Mouse (Mus musculus) limb, embryonic 15.5 days (tissue): ENCODE measurements around the gene 2010111I01Rik. TPM values are rescaled to one million over a fixed set of nuclear protein-coding genes. Genes with fewer than 3 reads are reported as not detected.
A peak's percentile ranks its signal among the peaks of the same experiment; 100 is the strongest.

Source experiments
- ATAC-seq: fragments of 200-750 bp; cut with Nextera tagmentation; 2 replicates; pipeline ENCODE4 v1.8.0; 2017; ENCODE audit warnings: low read depth, moderate TSS enrichment; ENCODE audit not compliant: insufficient number of reproducible peaks, low FRiP score, low TSS enrichment
- H3K27ac ChIP-seq: fragments of 300-500 bp; sonication (generic); 2 replicates; pipeline ENCODE4 v1.5.1; 2015; ENCODE audit warnings: moderate library complexity, mild to moderate bottlenecking, inconsistent platforms
- H3K27me3 ChIP-seq: fragments of 300-500 bp; sonication (generic); 2 replicates; pipeline ENCODE4 v1.6.1; 2015; ENCODE audit warnings: inconsistent platforms
- H3K36me3 ChIP-seq: fragments of 300-500 bp; sonication (generic); 2 replicates; pipeline ENCODE4 v1.6.1; 2015; ENCODE audit warnings: inconsistent platforms
- H3K4me1 ChIP-seq: fragments of 300-500 bp; sonication (generic); 2 replicates; pipeline ENCODE4 v1.6.1; 2015; ENCODE audit warnings: inconsistent platforms
- H3K4me2 ChIP-seq: fragments of 300-500 bp; sonication (generic); 2 replicates; pipeline ENCODE4 v1.6.1; 2015; ENCODE audit warnings: mild to moderate bottlenecking, inconsistent platforms
- H3K4me3 ChIP-seq: fragments of 300-500 bp; sonication (generic); 2 replicates; pipeline ENCODE4 v1.5.1; 2015; ENCODE audit warnings: mild to moderate bottlenecking, inconsistent platforms
- H3K9ac ChIP-seq: fragments of 300-500 bp; sonication (generic); 2 replicates; pipeline ENCODE4 v1.6.1; 2015; ENCODE audit warnings: inconsistent platforms
- H3K9me3 ChIP-seq: fragments of 300-500 bp; sonication (generic); 2 replicates; pipeline ENCODE4 v1.6.1; 2016; ENCODE audit warnings: inconsistent platforms
- WGBS: fragments of 180-500 bp; shearing (Covaris S2); methylation state at CpG from one replicate; pipeline ENCODE4 v1.1.7; 2015; 5-methylcytosine and 5-hydroxymethylcytosine counted together
- polyA plus RNA-seq: library from polyadenylated mRNA; unstranded; fragments of >200 nt; fragmentation: Nextera tagmentation; extraction: Ambion mirVana; gene quantifications from 2 replicates; pipeline ENCODE4 v1.2.1, GENCODE M21; 2015

The 2010111I01Rik gene
- polyA plus RNA-seq, 1 experiment from 2014 or later = 240 TPM

DNA sequence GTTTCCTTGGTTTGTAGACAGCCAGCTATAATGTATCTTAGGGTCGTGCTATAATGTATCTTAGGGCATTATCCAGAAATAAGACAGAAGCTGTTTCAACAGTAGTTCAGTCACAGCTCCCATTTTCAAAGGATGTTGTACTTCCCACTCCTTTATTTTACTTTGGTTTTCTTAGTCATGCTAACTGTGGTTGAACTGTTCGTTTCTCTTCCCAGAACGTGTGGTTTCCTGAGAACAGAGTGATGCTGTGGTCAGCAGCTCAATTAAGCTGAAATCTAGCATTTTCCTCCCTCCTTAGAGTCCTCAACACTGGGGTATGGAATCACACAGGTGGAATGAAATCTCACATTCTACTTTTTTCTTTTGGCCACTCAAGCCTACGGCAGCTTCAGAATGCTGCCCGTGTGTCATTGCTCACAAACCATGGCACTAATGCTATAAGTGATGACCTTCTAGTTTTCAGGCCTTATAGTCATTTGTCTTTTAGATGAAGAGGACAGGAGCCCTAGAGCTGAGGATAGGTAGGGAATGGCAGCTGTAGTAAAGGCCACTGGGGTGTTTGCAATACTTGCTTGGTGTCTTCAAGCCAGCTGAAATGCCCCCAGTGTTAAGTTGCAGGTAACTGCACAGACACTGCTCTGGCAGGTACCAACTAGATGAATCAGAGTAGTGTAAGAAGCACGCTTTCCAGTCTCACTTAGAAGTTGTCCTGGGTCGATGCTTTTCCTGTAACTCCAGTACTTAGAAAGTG is 289.4 kb downstream of the 2010111I01Rik start:
- Histone ChIP-seq H3K4me2 (no peak overlapping the region), H3K27ac (peak overlapping the region; percentile 57), H3K4me3 (no peak overlapping the region), H3K4me1 (peaks cover 85% of the 10 kb centered on the region), H3K9me3 (no peaks in the 10 kb centered on the region), H3K36me3 (peaks cover 27% of the 10 kb centered on the region), H3K9ac (no peak overlapping the region), H3K27me3 (no peaks in the 10 kb centered on the region)
- WGBS = 75% methylated on average over 7 of the region's 7 CpGs
- ATAC-seq = no peak

DNA sequence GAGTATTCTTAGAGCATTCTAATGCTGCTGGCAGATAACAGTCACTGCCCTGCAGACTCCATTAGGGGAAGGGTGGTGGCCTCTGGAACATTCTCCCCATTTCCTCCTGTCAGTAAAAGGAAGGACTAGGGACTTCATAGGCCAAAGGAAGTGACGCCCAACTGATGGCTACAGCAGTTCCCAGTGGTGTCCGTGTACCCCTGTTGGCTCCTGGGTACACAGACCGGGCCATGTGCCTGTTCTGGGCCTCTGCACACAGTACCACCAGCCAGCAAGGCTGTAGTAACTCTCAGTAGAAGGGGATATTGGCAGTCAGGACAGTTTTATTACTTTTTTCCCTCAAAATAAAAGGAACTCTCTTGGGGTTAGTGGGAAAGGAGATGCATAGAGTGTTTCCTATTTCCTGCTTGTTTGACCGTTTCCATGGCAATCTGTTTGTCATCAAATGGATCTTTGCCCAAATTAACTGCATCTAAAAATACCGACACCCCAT is 290.9 kb downstream of the 2010111I01Rik start:
- peak overlapping the region; percentile 57 for H3K27ac ChIP-seq
- H3K9ac ChIP-seq = no peak overlapping the region
- H3K4me1 ChIP-seq = peaks cover 82% of the 10 kb centered on the region
- H3K9me3 ChIP-seq = no peaks in the 10 kb centered on the region
- no peak overlapping the region for H3K4me3 ChIP-seq
- no peak for ATAC-seq
- no peaks in the 10 kb centered on the region for H3K27me3 ChIP-seq
- 55% methylated on average over 5 of the region's 5 CpGs for WGBS
- peaks cover 27% of the 10 kb centered on the region for H3K36me3 ChIP-seq
- no peak overlapping the region for H3K4me2 ChIP-seq

DNA sequence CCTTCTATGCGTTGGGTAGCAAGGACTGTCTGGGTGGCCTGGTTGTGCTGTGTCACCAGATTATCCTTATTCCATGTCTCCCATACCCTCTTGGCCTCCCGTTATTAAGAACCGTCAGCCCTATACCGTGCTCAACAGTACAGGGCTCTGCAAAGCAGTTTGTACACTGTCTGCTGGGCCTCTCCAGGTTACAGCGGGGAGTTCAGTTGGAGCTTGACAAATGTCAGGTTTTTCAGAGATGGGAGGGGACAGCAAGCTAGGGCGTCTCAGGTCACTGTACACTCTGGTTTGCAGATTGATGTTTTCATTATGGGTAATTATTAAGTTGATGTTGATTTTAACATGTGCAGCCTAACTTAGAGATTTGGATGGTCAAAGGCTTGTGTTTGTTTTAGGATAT is 291.5 kb downstream of the 2010111I01Rik start:
- 71% methylated on average over 6 of the region's 6 CpGs for WGBS
- no peaks in the 10 kb centered on the region for H3K9me3 ChIP-seq
- peak overlapping the region; percentile 57; the same call in 1 of the 2 replicates for H3K27ac ChIP-seq
- H3K4me1 ChIP-seq = peaks cover 82% of the 10 kb centered on the region
- no peak overlapping the region for H3K4me3 ChIP-seq
- ATAC-seq = no peak
- no peak overlapping the region for H3K9ac ChIP-seq
- no peak overlapping the region for H3K4me2 ChIP-seq
- peaks cover 27% of the 10 kb centered on the region for H3K36me3 ChIP-seq
- H3K27me3 ChIP-seq = no peaks in the 10 kb centered on the region

DNA sequence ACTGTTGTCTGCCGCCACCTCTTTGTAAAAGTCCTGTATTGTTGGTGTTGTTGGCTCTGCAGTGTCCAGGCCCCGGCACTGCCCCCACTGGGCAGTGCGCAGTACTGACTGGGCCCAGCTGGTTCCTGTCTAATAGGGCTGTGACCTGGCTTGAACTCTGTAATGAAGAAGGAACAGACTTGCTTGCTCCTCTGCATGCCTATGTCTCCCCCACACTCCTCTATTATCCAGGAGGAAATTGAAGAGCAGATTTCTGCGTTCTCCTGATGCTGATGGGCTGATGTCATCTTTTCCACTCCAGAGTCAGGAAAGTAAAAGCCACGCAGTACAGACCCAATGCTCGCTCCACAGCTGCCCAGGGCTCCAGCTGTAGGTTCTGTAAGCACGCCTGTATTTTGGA is 292.1 kb downstream of the 2010111I01Rik start:
- Histone ChIP-seq H3K9ac (no peak overlapping the region), H3K4me2 (no peak overlapping the region), H3K27me3 (no peaks in the 10 kb centered on the region), H3K27ac (peak overlapping the region; percentile 28; the same call in 1 of the 2 replicates), H3K9me3 (no peaks in the 10 kb centered on the region), H3K4me3 (no peak overlapping the region), H3K36me3 (peaks cover 30% of the 10 kb centered on the region), H3K4me1 (peaks cover 82% of the 10 kb centered on the region)
- peak; percentile 36; the same call in 1 of the 2 replicates for ATAC-seq
- WGBS = 50% methylated on average over 7 of the region's 7 CpGs

DNA sequence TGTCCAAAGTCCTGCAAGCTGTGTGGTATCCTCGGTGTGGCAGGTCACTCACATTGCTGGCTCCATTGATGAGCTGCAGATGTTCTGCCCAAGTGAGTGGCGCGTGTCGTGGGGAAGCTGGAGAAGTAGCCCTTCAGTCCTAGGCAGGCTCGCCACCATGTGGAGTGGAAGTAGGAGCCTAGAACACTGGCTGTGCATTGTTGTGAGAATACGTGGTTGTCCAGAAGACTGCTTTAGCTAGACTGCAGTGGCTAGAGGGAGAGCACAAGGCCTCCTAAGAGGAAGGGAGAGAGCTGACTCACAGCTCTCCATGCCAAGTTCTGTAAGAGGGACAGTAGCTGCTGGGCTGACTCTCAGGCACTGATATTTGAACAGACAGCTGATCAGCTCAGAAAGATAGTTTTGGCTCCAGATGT is 293.5 kb downstream of the 2010111I01Rik start:
- H3K9ac ChIP-seq = no peak overlapping the region; the same call in 1 of the 2 replicates
- 0 out of 2 replicates have a peak, but pooled peaks have one; percentile 21 for ATAC-seq
- H3K9me3 ChIP-seq = no peaks in the 10 kb centered on the region
- no peaks in the 10 kb centered on the region for H3K27me3 ChIP-seq
- peaks cover 39% of the 10 kb centered on the region for H3K36me3 ChIP-seq
- H3K4me1 ChIP-seq = peaks cover 76% of the 10 kb centered on the region
- no peak overlapping the region for H3K4me3 ChIP-seq
- WGBS = 37% methylated on average over 6 of the region's 6 CpGs
- H3K4me2 ChIP-seq = no peak overlapping the region
- H3K27ac ChIP-seq = peak overlapping the region; percentile 71

DNA sequence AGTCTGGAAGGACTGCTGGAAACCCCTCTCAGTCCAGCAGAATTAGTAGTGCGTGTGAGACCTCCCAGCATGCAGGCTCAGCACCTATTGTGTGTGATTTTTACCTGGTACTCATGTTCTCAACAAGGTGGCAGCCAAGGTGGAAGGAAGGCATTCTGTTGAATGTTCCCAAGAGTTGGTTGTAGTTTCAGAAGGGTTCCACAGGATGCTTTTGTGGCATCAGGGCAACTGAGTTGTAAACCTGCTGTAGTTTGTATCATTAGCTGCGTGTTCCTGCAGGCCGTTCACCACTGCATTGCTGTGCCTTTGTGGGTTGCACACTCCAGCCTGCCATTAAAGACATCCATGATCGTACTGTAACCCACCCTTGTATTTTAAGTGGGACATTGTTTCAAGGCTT is 294.0 kb downstream of the 2010111I01Rik start:
- H3K9ac ChIP-seq = no peak overlapping the region
- 49% methylated on average over 4 of the region's 4 CpGs for WGBS
- no peaks in the 10 kb centered on the region for H3K27me3 ChIP-seq
- peaks cover 74% of the 10 kb centered on the region for H3K4me1 ChIP-seq
- H3K36me3 ChIP-seq = peaks cover 40% of the 10 kb centered on the region
- peak overlapping the region; percentile 71 for H3K27ac ChIP-seq
- H3K4me3 ChIP-seq = 0 out of 2 replicates have a peak overlapping the region, but pooled peaks have one; percentile 4
- no peaks in the 10 kb centered on the region for H3K9me3 ChIP-seq
- no peak for ATAC-seq
- peak overlapping the region; percentile 25; the same call in 1 of the 2 replicates for H3K4me2 ChIP-seq

DNA sequence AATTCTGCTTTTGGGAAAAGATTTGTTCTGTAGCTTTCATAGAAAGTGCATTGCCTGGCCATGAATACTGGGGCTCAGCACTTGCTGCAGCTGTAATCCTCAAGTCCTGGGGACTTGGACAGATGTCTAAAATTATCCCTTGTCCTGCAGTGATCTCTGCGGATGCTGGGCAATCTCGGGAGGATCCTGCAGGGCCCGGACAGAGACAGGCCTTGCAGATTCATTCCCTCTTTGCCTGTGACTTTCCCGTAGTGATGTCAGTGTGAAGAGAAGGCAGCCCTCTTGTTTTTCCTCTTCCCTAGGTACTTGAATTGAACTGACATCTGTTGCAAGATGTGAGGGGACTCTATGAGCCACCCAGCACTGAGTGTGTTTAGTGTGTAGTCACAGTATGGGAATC is 295.4 kb downstream of the 2010111I01Rik start:
- Histone ChIP-seq H3K4me3 (no peak overlapping the region), H3K4me1 (peaks cover 66% of the 10 kb centered on the region), H3K27me3 (no peaks in the 10 kb centered on the region), H3K36me3 (peaks cover 33% of the 10 kb centered on the region), H3K9me3 (no peaks in the 10 kb centered on the region), H3K4me2 (no peak overlapping the region), H3K9ac (no peak overlapping the region), H3K27ac (peak overlapping the region; percentile 82)
- ATAC-seq = no peak
- 24% methylated on average over 4 of the region's 4 CpGs for WGBS

DNA sequence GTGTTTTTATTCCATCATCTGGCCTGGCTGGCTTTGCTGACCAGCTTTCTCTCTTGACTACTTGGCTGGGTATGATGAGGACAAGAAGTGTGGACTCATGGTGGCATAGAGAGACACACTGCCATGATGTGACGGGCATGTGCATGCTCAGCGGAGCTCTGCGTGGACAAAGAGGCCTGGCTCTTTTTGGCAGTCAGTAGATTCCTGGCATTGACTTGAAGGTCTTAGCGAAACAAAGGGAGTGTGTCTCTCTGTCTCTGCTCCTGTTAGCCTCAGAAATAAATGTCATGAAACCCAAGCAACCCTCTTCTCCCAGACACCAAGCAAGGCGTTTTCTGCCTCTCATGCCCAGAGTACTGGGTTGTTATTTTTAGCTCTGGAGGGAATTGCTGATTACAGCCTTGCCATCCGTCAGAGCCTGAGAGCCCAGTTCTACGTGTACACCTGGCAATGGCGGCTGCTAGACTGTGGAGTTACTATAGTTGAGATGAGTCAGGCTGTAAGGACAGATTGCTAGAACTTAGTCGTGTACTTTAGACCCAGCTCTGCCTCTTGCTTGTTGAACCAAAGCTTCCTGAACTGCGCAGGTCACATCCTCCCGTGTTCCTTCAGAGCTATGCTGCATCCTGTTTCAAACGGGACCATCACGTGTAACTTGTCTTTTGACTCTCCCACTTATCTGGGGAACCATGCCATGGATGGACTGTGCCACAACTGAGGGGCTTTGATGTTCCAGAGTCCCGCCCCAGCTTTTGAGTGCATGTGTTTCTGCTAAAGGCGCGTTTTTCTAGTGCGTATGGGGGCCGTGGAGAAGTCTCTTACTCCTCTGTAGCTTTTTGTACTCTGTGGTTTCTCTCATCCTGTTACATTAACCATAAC is 296.3 kb downstream of the 2010111I01Rik start:
- Histone ChIP-seq H3K4me1 (peaks cover 61% of the 10 kb centered on the region), H3K9ac (no peak overlapping the region), H3K36me3 (peaks cover 32% of the 10 kb centered on the region), H3K9me3 (no peaks in the 10 kb centered on the region), H3K4me3 (no peak overlapping the region), H3K27ac (peak overlapping the region; percentile 82), H3K27me3 (no peaks in the 10 kb centered on the region), H3K4me2 (0 out of 2 replicates have a peak overlapping the region, but pooled peaks have one; percentile 2)
- 49% methylated on average over 18 of the region's 18 CpGs for WGBS
- ATAC-seq = no peak

DNA sequence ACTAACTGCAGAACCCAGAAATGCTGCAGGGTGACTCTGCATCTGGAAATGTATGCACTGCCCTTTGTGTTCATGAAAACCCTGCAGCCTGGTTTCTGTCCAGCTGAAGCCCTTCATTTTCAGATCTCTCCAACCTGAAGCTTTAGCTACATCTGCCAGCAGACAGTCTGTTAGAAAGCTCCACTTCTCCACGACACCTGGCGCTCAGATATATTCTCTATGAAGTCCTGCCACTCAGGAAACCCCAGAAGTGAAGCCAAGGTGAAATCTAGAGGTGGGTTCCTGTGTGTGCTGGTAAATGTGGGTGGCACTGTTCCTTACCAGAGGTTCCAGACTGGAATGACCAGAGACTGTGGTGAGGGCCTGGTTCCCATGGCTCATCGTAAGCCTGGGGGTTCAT is 297.0 kb downstream of the 2010111I01Rik start:
- 79% methylated on average over 3 of the region's 3 CpGs for WGBS
- no peak overlapping the region for H3K4me3 ChIP-seq
- no peak overlapping the region for H3K9ac ChIP-seq
- no peaks in the 10 kb centered on the region for H3K9me3 ChIP-seq
- peaks cover 63% of the 10 kb centered on the region for H3K4me1 ChIP-seq
- H3K4me2 ChIP-seq = no peak overlapping the region
- ATAC-seq = no peak
- H3K27ac ChIP-seq = peak overlapping the region; percentile 82; the same call in 1 of the 2 replicates
- H3K27me3 ChIP-seq = no peaks in the 10 kb centered on the region
- H3K36me3 ChIP-seq = peaks cover 33% of the 10 kb centered on the region

DNA sequence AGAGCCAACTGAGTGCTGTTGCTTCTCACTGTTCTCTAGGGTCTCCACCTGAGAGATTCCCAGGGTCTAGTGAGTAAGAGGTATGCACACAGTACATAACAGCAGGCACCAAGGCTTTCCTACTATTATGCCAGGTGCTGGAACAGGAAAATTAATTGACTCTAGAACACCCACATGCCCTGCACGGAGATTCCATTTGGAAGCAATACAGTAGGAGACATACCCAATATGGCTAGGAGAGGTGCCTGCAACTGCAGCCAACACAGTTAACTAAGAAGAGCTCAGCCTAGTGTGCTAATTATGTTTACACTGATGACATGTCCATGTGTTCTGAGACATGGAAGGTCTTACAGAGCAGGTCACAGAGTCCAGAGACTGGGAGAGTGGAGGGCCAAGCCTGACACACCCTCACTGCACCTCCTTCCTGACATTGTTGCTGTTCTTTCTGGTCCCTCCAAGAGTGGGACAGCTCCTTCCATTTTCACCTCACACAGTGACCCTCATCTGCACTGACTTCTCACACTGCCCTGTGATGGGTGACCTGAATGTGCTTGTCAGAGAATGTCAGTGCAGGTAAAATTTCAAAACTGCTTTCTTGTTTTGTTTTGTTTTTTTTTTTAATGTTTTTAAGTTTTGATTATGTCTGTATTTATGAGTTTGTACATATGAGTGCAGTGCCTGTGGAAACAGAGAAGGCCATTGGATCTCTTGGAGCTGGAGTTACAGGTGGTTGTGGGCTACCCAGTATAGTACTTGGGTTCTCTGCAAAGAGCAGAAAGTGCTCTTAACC is 297.7 kb downstream of the 2010111I01Rik start:
- no peaks in the 10 kb centered on the region for H3K9me3 ChIP-seq
- 0 out of 2 replicates have a peak overlapping the region, but pooled peaks have one; percentile 82 for H3K27ac ChIP-seq
- peaks cover 27% of the 10 kb centered on the region for H3K36me3 ChIP-seq
- WGBS = 71% methylated on average over 1 of the region's 1 CpGs
- no peak for ATAC-seq
- H3K4me2 ChIP-seq = no peak overlapping the region
- H3K4me1 ChIP-seq = peaks cover 65% of the 10 kb centered on the region
- no peak overlapping the region for H3K4me3 ChIP-seq
- H3K27me3 ChIP-seq = no peaks in the 10 kb centered on the region
- H3K9ac ChIP-seq = no peak overlapping the region

DNA sequence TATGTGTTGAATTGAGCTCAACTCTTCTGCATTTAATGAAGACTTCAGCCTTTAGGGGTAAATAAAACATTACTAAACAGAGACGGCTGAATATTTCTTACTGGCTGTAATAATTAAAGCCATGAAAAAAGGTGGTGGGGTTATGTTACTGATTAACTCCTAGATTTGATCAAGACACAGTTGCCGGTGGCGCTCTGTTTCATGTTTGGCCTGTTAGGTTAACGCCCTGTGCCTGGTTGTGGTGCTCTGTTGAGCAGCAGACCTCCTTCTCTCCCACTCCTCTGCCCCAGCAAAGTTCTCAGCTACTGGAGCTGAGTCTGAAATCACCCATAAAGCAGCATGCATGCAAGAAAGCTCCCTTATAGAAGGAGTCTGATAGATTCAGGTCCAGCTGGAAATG is 303.7 kb downstream of the 2010111I01Rik start:
- H3K36me3 ChIP-seq = peaks cover 16% of the 10 kb centered on the region; the same call in 1 of the 2 replicates
- H3K4me2 ChIP-seq = no peak overlapping the region
- no peak overlapping the region for H3K4me3 ChIP-seq
- no peaks in the 10 kb centered on the region for H3K9me3 ChIP-seq
- H3K4me1 ChIP-seq = peaks cover 64% of the 10 kb centered on the region
- peak overlapping the region; percentile 67 for H3K27ac ChIP-seq
- H3K27me3 ChIP-seq = no peaks in the 10 kb centered on the region
- ATAC-seq = no peak
- H3K9ac ChIP-seq = no peak overlapping the region
- WGBS = 33% methylated on average over 4 of the region's 4 CpGs
